Mouse (Mus musculus) limb, embryonic 13.5 days (tissue): ENCODE data around the gene Cbx3. TPM values are rescaled to one million over a fixed set of nuclear protein-coding genes. Genes with fewer than 3 reads are reported as not detected.

Experiments used
- ATAC-seq: fragments of 200-750 bp; cut with Nextera tagmentation; 2 replicates; pipeline ENCODE4 v1.8.0; 2017; ENCODE audit warnings: low read depth, moderate number of reproducible peaks, moderate TSS enrichment; ENCODE audit not compliant: low FRiP score
- H3K27ac ChIP-seq: fragments of 300-500 bp; sonication (generic); 2 replicates; pipeline ENCODE4 v1.5.1; 2015; ENCODE audit warnings: inconsistent platforms, mild to moderate bottlenecking, moderate library complexity
- H3K27me3 ChIP-seq: fragments of 300-500 bp; sonication (generic); 2 replicates; pipeline ENCODE4 v1.6.1; 2015; ENCODE audit warnings: mild to moderate bottlenecking, inconsistent platforms
- H3K36me3 ChIP-seq: fragments of 300-500 bp; sonication (generic); 2 replicates; pipeline ENCODE4 v1.6.1; 2015; ENCODE audit warnings: inconsistent platforms, mild to moderate bottlenecking, moderate library complexity
- H3K4me1 ChIP-seq: fragments of 300-500 bp; sonication (generic); 2 replicates; pipeline ENCODE4 v1.6.1; 2015; ENCODE audit warnings: inconsistent platforms
- H3K4me2 ChIP-seq: fragments of 300-500 bp; sonication (generic); replicated peaks from 2 replicates; pipeline ENCODE4 v1.6.1; 2015; ENCODE audit warnings: inconsistent platforms, mild to moderate bottlenecking, moderate library complexity
- H3K4me3 ChIP-seq: fragments of 300-500 bp; sonication (generic); 2 replicates; pipeline ENCODE4 v1.5.1; 2015; ENCODE audit warnings: moderate library complexity, mild to moderate bottlenecking, inconsistent platforms
- H3K9ac ChIP-seq: fragments of 300-500 bp; sonication (generic); 2 replicates; pipeline ENCODE4 v1.6.1; 2015; ENCODE audit warnings: mild to moderate bottlenecking, inconsistent platforms
- H3K9me3 ChIP-seq: fragments of 300-500 bp; sonication (generic); 2 replicates; pipeline ENCODE4 v1.6.1; 2016; ENCODE audit warnings: inconsistent platforms
- WGBS: fragments of 180-500 bp; shearing (Covaris S2); methylation state at CpG from one replicate; pipeline ENCODE4 v1.1.7; 2015; 5-methylcytosine and 5-hydroxymethylcytosine counted together
- polyA plus RNA-seq: library from polyadenylated mRNA; unstranded; fragments of >200 nt; fragmentation: Nextera tagmentation; extraction: Ambion mirVana; gene quantifications from 2 replicates; pipeline ENCODE4 v1.2.1, GENCODE M21; 2015

The Cbx3 gene
- polyA plus RNA-seq, 1 experiment from 2014 or later, result 532 TPM

DNA sequence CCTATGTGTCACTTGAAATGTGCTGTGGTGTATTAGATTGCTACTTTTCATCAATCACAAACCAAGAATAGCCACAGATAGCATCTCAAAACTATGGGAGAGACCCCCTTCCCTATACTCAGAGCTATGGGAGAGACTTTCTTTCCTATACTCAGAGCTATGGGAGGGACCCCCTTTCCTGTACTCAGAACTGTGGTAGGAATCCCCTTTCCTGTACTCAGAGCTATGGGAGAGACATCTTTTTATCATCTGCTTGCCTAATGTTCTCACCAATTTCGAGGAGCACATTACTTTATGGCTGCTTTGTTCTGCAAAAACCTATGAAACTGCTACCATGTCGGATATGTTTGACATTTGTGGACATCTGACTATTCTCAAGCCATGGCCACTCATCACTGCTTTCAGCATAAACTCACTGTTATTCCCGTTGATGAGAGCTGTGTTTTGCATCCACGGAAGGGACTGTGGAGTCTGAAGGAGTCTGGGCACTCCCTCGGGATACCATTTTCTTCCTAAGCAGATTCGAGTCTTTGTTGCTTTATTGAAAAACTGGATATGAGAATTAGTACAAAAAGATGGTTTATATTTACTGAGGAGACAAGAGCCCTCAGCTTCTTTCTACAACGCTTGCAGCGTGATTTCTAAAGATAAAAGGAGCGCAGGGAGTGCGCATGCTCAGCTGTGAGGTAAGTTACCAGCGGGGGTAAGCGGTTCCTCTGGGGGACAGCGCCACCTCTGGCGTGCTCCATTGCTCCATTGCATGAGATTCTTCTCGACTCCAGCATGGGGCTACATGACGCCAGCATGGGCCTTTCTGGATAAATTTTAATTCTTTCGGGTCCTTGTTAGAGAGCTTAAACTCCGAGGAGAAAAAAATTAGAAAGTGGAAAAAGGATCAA, 38.8 kb downstream of the Cbx3 start:
- H3K36me3 ChIP-seq, result no peaks in the 10 kb centered on the region
- no peaks in the 10 kb centered on the region for H3K27me3 ChIP-seq
- H3K4me3 ChIP-seq, result peak overlapping the region; percentile 31
- no peak overlapping the region for H3K27ac ChIP-seq
- no peaks in the 10 kb centered on the region for H3K9me3 ChIP-seq
- peak overlapping the region; percentile 49 for H3K4me2 ChIP-seq
- ATAC-seq, result peak; percentile 69; the same call in 1 of the 2 replicates
- peaks cover 7% of the 10 kb centered on the region; the same call in 1 of the 2 replicates for H3K4me1 ChIP-seq
- WGBS, result 24% methylated on average over 18 of the region's 18 CpGs
- H3K9ac ChIP-seq, result peak overlapping the region; percentile 40; the same call in 1 of the 2 replicates

DNA sequence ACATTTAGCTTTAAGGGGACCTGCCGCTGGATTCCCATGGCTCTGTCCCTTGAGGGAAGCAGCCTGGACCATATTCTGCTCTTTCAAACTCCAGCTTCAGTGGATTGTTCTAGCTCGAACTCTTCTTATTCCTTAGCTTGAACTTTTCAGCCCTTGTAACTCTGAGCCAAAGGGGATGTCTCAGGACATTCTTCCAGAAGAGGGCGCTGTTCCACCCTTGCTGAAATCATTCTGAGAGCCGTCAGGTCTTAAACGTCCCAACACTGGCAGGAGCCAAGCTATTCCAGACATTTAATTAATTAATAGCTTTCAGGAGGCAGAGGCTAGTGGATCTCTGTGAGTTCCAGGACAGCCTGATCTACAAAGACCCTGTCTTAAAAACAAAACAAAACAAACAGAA, 39.9 kb downstream of the Cbx3 start:
- H3K27me3 ChIP-seq, result no peaks in the 10 kb centered on the region
- no peak overlapping the region for H3K9ac ChIP-seq
- H3K4me1 ChIP-seq, result peaks cover 7% of the 10 kb centered on the region; the same call in 1 of the 2 replicates
- ATAC-seq, result no peak
- no peak overlapping the region for H3K27ac ChIP-seq
- WGBS, result 32% methylated on average over 5 of the region's 5 CpGs
- H3K36me3 ChIP-seq, result no peaks in the 10 kb centered on the region
- 0 out of 2 replicates have a peak overlapping the region, but pooled peaks have one; percentile 49 for H3K4me2 ChIP-seq
- H3K4me3 ChIP-seq, result no peak overlapping the region
- H3K9me3 ChIP-seq, result no peaks in the 10 kb centered on the region

DNA sequence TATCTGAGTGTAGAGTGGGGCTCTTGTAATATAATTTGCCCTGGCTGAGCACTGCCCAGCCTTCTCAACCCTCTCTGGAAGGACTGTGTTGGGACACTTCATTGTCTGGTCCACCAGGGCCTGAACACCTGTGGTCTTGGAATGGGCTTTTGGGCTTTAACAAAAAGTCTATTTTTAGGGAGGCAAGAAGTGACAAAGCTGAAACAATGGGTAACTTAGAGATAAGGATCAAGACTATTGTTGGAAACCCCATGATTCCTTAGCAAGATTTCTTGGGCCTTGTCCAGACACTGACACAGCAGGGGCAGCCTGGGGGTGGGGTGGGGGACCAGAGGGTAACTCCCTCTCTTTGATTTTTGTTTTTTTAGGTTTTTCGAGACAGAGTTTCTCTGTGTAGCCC, 40.8 kb downstream of the Cbx3 start:
- Histone ChIP-seq H3K4me1 (peaks cover 7% of the 10 kb centered on the region; the same call in 1 of the 2 replicates), H3K9me3 (no peaks in the 10 kb centered on the region), H3K27ac (no peak overlapping the region), H3K36me3 (no peaks in the 10 kb centered on the region), H3K4me2 (no peak overlapping the region), H3K9ac (no peak overlapping the region), H3K4me3 (no peak overlapping the region), H3K27me3 (no peaks in the 10 kb centered on the region)
- 72% methylated on average over 1 of the region's 1 CpGs for WGBS
- ATAC-seq, result no peak

- Histone ChIP-seq H3K9ac (no peak overlapping the region), H3K27ac (no peak overlapping the region), H3K36me3 (no peaks in the 10 kb centered on the region), H3K4me1 (0 out of 2 replicates have a peak, but pooled peaks cover 3% of the 10 kb centered on the region), H3K4me3 (no peak overlapping the region), H3K27me3 (no peaks in the 10 kb centered on the region), H3K4me2 (no peak overlapping the region), H3K9me3 (peaks cover 4% of the 10 kb centered on the region)
- 81% methylated on average over 3 of the region's 3 CpGs for WGBS
- ATAC-seq, result no peak
Measured at GRCm38 (mm10) chr6:51513745-51514144, 43.6 kb downstream of the Cbx3 start.

DNA sequence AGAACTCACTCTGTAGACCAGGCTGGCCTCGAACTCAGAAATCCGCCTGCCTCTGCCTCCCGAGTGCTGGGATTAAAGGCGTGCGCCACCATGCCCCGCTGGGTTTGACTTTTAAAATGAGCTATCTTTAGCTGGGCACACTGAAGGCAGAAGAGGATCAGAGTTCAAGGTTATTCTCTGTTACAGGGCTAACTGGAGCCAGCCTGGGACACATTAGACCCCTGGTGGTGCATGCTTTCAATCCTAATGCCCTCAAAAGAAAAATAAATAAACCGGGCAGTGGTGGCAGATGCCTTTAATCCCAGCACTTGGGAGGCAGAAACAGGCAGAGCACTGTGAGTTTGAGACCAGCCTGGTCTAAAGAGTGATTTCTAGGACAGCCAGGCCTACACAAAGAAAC, 44.7 kb downstream of the Cbx3 start:
- Histone ChIP-seq H3K4me3 (no peak overlapping the region), H3K4me2 (no peak overlapping the region), H3K9ac (no peak overlapping the region), H3K36me3 (no peaks in the 10 kb centered on the region), H3K9me3 (peaks cover 4% of the 10 kb centered on the region), H3K27ac (no peak overlapping the region), H3K4me1 (no peaks in the 10 kb centered on the region), H3K27me3 (no peaks in the 10 kb centered on the region)
- no peak for ATAC-seq
- WGBS, result 90% methylated on average over 7 of the region's 7 CpGs

DNA sequence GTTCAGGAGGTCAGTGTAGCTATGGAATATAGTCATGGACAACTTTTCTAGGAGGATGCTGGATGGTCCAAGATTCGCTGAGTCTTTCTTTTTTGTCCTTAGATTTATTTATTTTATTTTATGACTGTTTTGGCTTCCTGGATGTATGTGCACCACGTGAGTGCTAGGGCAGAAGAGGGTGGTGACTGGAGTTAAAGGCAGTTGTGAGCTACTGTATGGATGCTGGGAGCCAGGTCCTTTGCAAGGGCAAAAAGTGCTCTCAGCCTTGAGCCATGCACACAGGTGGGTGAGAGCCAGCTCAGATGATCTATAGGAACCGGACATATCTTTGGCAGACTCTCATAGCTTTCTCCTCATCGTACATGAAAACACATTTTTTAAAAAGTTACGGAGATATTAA, 53.1 kb downstream of the Cbx3 start:
- H3K27me3 ChIP-seq, result no peaks in the 10 kb centered on the region
- WGBS, result 21% methylated on average over 5 of the region's 5 CpGs
- H3K27ac ChIP-seq, result no peak overlapping the region
- no peaks in the 10 kb centered on the region for H3K36me3 ChIP-seq
- H3K4me3 ChIP-seq, result peak overlapping the region; percentile 71
- no peaks in the 10 kb centered on the region for H3K9me3 ChIP-seq
- H3K4me2 ChIP-seq, result peak overlapping the region; percentile 83
- ATAC-seq, result no peak
- peak overlapping the region; percentile 75; the same call in 1 of the 2 replicates for H3K9ac ChIP-seq
- peaks cover 6% of the 10 kb centered on the region for H3K4me1 ChIP-seq

DNA sequence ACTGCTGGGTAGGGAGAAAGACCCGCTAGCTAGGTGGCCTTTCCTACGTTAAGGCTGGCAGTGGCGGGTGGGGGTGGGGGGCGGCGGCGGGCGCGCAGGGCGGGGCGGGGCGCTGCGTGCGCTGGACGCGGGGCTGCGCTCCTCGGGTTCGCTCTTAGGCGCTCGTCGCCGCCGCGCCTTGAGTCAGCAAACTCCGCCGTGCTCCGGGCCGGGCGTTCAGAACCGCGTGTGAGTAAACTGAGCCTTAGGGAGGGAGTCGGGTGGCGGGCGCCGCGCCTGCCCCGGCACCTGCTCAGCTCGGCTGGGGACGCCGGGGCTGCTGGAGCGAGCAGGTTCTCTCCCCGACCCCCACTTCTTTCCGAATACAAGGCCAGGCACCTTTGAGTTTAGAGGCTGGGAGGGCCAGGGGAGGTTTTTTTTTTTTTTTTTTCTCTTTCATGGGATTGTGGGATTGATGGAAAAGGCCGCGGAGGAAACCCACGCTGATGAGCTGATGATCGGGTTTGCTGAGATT, 53.7 kb downstream of the Cbx3 start, which contains the start of gene Snx10:
Snx10 (plus strand) TSS at position 95 of the 514 bp plus-strand sequence.
- peak within 1 kb of the TSS; percentile 83 for H3K4me2 ChIP-seq
- no peak within 1 kb of the TSS; the same call in 1 of the 2 replicates for H3K27ac ChIP-seq
- peaks cover 6% of the 10 kb centered on the region for H3K4me1 ChIP-seq
- ATAC-seq, result peak; percentile 57
- peak within 1 kb of the TSS; percentile 71 for H3K4me3 ChIP-seq
- no peaks in the 10 kb centered on the region for H3K27me3 ChIP-seq
- no peaks in the 10 kb centered on the region for H3K36me3 ChIP-seq
- WGBS, result under 1% methylated on average over 47 of the region's 47 CpGs
- no peaks in the 10 kb centered on the region for H3K9me3 ChIP-seq
- peak within 1 kb of the TSS; percentile 75 for H3K9ac ChIP-seq

DNA sequence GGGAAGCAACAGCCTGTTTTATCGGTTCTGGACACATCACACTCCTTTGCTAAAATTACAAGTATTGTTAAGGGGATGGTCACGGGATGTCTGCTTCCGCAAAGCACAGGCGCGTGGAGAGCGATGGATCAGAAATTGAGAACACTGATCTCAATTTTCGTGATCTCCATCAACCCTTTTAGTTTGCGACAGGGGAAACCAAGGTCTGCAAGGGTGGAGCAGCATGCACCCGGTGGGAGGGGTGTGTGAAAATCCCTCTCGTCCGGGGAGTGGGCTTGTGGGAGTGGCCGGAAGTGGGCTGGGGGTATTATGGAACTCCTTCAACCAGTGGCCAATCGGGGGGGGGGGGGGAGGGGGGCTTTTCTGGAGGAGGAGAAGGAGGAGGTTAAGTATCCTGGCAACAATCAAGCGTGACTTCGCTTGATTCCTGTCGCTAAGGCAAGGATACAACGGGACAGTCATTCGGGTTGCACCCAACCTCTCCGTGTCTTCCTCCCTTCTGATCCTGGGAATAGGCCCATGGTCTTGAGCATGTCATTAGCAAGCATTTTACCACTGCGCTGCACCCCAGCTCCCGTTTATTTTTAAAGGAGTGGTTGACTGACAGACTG, 54.3 kb downstream of the Cbx3 start:
- WGBS, result under 1% methylated on average over 21 of the region's 21 CpGs
- peak overlapping the region; percentile 71 for H3K4me3 ChIP-seq
- peaks cover 6% of the 10 kb centered on the region for H3K4me1 ChIP-seq
- peak; percentile 80 for ATAC-seq
- no peaks in the 10 kb centered on the region for H3K36me3 ChIP-seq
- no peaks in the 10 kb centered on the region for H3K27me3 ChIP-seq
- no peaks in the 10 kb centered on the region for H3K9me3 ChIP-seq
- H3K4me2 ChIP-seq, result peak overlapping the region; percentile 83
- peak overlapping the region; percentile 75 for H3K9ac ChIP-seq
- no peak overlapping the region for H3K27ac ChIP-seq

DNA sequence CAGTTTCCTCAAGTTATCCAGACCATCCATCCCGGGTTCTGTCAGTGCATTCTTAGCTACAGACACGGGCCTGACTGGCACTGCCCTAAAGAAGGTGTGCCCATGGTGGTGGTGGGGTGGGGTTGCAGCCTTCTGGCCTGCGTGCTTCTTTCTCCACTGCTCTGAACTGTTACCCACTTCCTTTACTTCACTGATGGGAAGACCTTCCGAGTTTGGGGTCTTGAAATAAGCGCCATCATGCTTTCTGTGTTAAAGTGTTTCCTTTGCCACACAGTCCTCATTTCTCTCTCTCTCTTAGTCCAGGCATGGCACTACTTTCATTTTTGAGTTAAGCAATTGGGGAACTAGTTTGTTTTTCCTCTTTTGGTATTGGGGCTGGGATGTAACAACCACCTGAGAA, 54.8 kb downstream of the Cbx3 start:
- H3K4me2 ChIP-seq, result peak overlapping the region; percentile 83
- no peak for ATAC-seq
- H3K9me3 ChIP-seq, result no peaks in the 10 kb centered on the region
- H3K4me1 ChIP-seq, result peaks cover 6% of the 10 kb centered on the region
- H3K27me3 ChIP-seq, result no peaks in the 10 kb centered on the region
- peak overlapping the region; percentile 71 for H3K4me3 ChIP-seq
- no peaks in the 10 kb centered on the region for H3K36me3 ChIP-seq
- H3K27ac ChIP-seq, result no peak overlapping the region
- H3K9ac ChIP-seq, result 0 out of 2 replicates have a peak overlapping the region, but pooled peaks have one; percentile 75
- WGBS, result 47% methylated on average over 5 of the region's 5 CpGs

GRCm38 (mm10) chr6:51529457-51529856, 59.3 kb downstream of the Cbx3 start:
- Histone ChIP-seq H3K4me2 (no peak overlapping the region), H3K9me3 (peaks cover 5% of the 10 kb centered on the region; the same call in 1 of the 2 replicates), H3K4me3 (no peak overlapping the region), H3K27me3 (no peaks in the 10 kb centered on the region), H3K36me3 (no peaks in the 10 kb centered on the region), H3K4me1 (peaks cover 6% of the 10 kb centered on the region), H3K27ac (no peak overlapping the region), H3K9ac (no peak overlapping the region)
- ATAC-seq, result no peak
- WGBS, result 81% methylated on average over 7 of the region's 7 CpGs
